Comparison of ENCODE assay signal across 13 mouse cellular contexts in genomic region chr16:18584901-18585510, GRCm38 (mm10). TPM values are rescaled to one million over a fixed set of nuclear protein-coding genes. Genes with fewer than 3 reads are reported as not detected.
DNase-seq lines count a peak whose midpoint lies in the region; ATAC-seq and TF ChIP-seq lines count a peak whose summit lies in the region.
"Had no signal": no experiment of that assay in that cellular context is flagged by ENCODE, and none has a peak within 500 bp of the region (broad histone marks: within the 10 kb centered on the region; RNA-seq: fewer than 3 reads in every experiment).

No protein-coding gene starts in this region.

- H3K4me1 ChIP-seq in heart, embryonic 13.5 days = peaks cover 56% of the 10 kb centered on the region
- peaks cover 16% of the 10 kb centered on the region; the same call in 1 of the 2 replicates for H3K4me1 ChIP-seq in stomach, embryonic 14.5 days (ENCODE audit: control insufficient read depth, insufficient read depth, low read length)
- H3K4me1 ChIP-seq in stomach, postnatal 0 days (replicated peaks; ENCODE audit: control insufficient read depth, insufficient read depth) = peaks cover 5% of the 10 kb centered on the region
- H3K4me1 ChIP-seq in limb, embryonic 11.5 days (ENCODE audit: control insufficient read depth, insufficient read depth, low read length) = peaks cover 26% of the 10 kb centered on the region
- peaks cover 29% of the 10 kb centered on the region for H3K4me1 ChIP-seq in stomach, embryonic 16.5 days (ENCODE audit: control insufficient read depth, insufficient read depth, low read length)

- peaks cover 100% of the 10 kb centered on the region for H3K27me3 ChIP-seq in heart, embryonic 13.5 days (replicated peaks)
- H3K27me3 ChIP-seq in stomach, embryonic 14.5 days (ENCODE audit: control insufficient read depth, insufficient read depth, low read length) = peaks cover 84% of the 10 kb centered on the region
- H3K27me3 ChIP-seq in stomach, postnatal 0 days (ENCODE audit: control insufficient read depth, insufficient read depth, low read length) = peaks cover 57% of the 10 kb centered on the region
- H3K27me3 ChIP-seq in limb, embryonic 11.5 days (ENCODE audit: control insufficient read depth, insufficient read depth, low read length) = peaks cover 91% of the 10 kb centered on the region
- H3K27me3 ChIP-seq in stomach, embryonic 16.5 days (ENCODE audit: control insufficient read depth, insufficient read depth, low read length) = peaks cover 97% of the 10 kb centered on the region

- TF ChIP-seq CTCF in stomach, postnatal 0 days (IDR thresholded peaks at IDR 0.05; ENCODE audit: low read depth) = no peak

- ATAC-seq in heart, embryonic 13.5 days (ENCODE audit: extremely low read depth, insufficient number of reproducible peaks, low FRiP score, low TSS enrichment) = no peak
- no peak for ATAC-seq in stomach, embryonic 14.5 days (ENCODE audit: insufficient number of reproducible peaks, insufficient read depth, low FRiP score, low read depth)
- ATAC-seq in stomach, postnatal 0 days (ENCODE audit: low FRiP score, low TSS enrichment) = no peak
- ATAC-seq in limb, embryonic 11.5 days (ENCODE audit: insufficient number of reproducible peaks, low FRiP score, low TSS enrichment, low read depth) = no peak
- ATAC-seq in stomach, embryonic 16.5 days (ENCODE audit: insufficient read depth, low FRiP score) = no peak
- ATAC-seq in cerebellum, adult (ENCODE audit: insufficient number of reproducible peaks, low FRiP score, low TSS enrichment) = no peak
- ATAC-seq: CD4-positive, CD25-positive, alpha-beta regulatory T cell, adult 4 months had no signal

- peak overlapping the region; percentile 81 for H3K4me2 ChIP-seq in heart, embryonic 13.5 days
- H3K4me2 ChIP-seq in stomach, embryonic 14.5 days (replicated peaks; ENCODE audit: low read depth, low read length) = peak overlapping the region; percentile 71; the same call in 1 of the 2 replicates
- no peak overlapping the region for H3K4me2 ChIP-seq in stomach, postnatal 0 days (replicated peaks; ENCODE audit: low read depth)
- peak overlapping the region; percentile 22; the same call in 1 of the 2 replicates for H3K4me2 ChIP-seq in limb, embryonic 11.5 days (ENCODE audit: low read depth, severe bottlenecking)
- peak overlapping the region; percentile 2; the same call in 1 of the 2 replicates for H3K4me2 ChIP-seq in stomach, embryonic 16.5 days (ENCODE audit: low read depth, low read length)

- H3K4me3 ChIP-seq in heart, embryonic 13.5 days = peak overlapping the region; percentile 54; the same call in 1 of the 2 replicates
- no peak overlapping the region for H3K4me3 ChIP-seq in stomach, embryonic 14.5 days (ENCODE audit: low read depth, low read length)
- no peak overlapping the region for H3K4me3 ChIP-seq in stomach, postnatal 0 days (ENCODE audit: low read depth, low read length)
- H3K4me3 ChIP-seq in limb, embryonic 11.5 days (ENCODE audit: low read depth, low read length) = peak overlapping the region; percentile 0
- 0 out of 2 replicates have a peak overlapping the region, but pooled peaks have one; percentile 49 for H3K4me3 ChIP-seq in stomach, embryonic 16.5 days (replicated peaks; ENCODE audit: low read length)

- no peak overlapping the region for H3K27ac ChIP-seq in heart, embryonic 13.5 days (replicated peaks)
- no peak overlapping the region for H3K27ac ChIP-seq in stomach, embryonic 14.5 days (ENCODE audit: low read length)
- H3K27ac ChIP-seq in stomach, postnatal 0 days (replicated peaks) = no peak overlapping the region
- H3K27ac ChIP-seq in limb, embryonic 11.5 days (replicated peaks; ENCODE audit: low read depth, low read length) = no peak overlapping the region
- H3K27ac ChIP-seq in stomach, embryonic 16.5 days (ENCODE audit: low read length) = no peak overlapping the region

- DNase-seq in heart, postnatal 14 days = no peak
- DNase-seq in stomach, postnatal 0 days (ENCODE audit: low spot score) = no peak
- DNase-seq in limb, embryonic 11.5 days (ENCODE audit: low spot score) = peak; percentile 36
- no peak for DNase-seq in frontal cortex, postnatal 25 days (ENCODE audit: low spot score in 2 of 2)
- DNase-seq: gastrocnemius, postnatal 10 days; kidney, postnatal 10 days; midbrain, embryonic 14.5 days had no signal

- no peaks in the 10 kb centered on the region for H3K9me3 ChIP-seq in heart, embryonic 13.5 days
- no peaks in the 10 kb centered on the region for H3K9me3 ChIP-seq in stomach, embryonic 14.5 days (ENCODE audit: control insufficient read depth, low read depth, low read length)
- no peaks in the 10 kb centered on the region for H3K9me3 ChIP-seq in stomach, postnatal 0 days (ENCODE audit: control insufficient read depth, low read length)
- no peaks in the 10 kb centered on the region for H3K9me3 ChIP-seq in limb, embryonic 11.5 days (ENCODE audit: control insufficient read depth, low read length)
- no peaks in the 10 kb centered on the region for H3K9me3 ChIP-seq in stomach, embryonic 16.5 days (replicated peaks; ENCODE audit: control insufficient read depth, low read length)

- H3K36me3 ChIP-seq in heart, embryonic 13.5 days = no peaks in the 10 kb centered on the region
- H3K36me3 ChIP-seq in stomach, embryonic 14.5 days (ENCODE audit: control insufficient read depth, insufficient read depth, low read length) = no peaks in the 10 kb centered on the region
- H3K36me3 ChIP-seq in stomach, postnatal 0 days (ENCODE audit: control insufficient read depth, insufficient read depth, low read length) = no peaks in the 10 kb centered on the region
- H3K36me3 ChIP-seq in limb, embryonic 11.5 days (ENCODE audit: control insufficient read depth, insufficient read depth, low read length) = no peaks in the 10 kb centered on the region
- no peaks in the 10 kb centered on the region for H3K36me3 ChIP-seq in stomach, embryonic 16.5 days (ENCODE audit: control insufficient read depth, insufficient read depth, low read length)

- no peak for TF ChIP-seq EP300 in stomach, postnatal 0 days (optimal IDR thresholded peaks at IDR 0.05)

- WGBS in heart, embryonic 13.5 days = 35% methylated on average over 10 of the region's 10 CpGs
- 56% methylated on average over 10 of the region's 10 CpGs for WGBS in stomach, embryonic 14.5 days
- WGBS in stomach, postnatal 0 days = 76% methylated on average over 10 of the region's 10 CpGs
- WGBS in limb, embryonic 11.5 days = 11% methylated on average over 10 of the region's 10 CpGs
- 66% methylated on average over 10 of the region's 10 CpGs for WGBS in stomach, embryonic 16.5 days

- intact Hi-C loops in heart, postnatal 14 days (cut with DNase I) = no loop called here

- H3K9ac ChIP-seq in heart, embryonic 13.5 days = no peak overlapping the region
- no peak overlapping the region for H3K9ac ChIP-seq in stomach, embryonic 14.5 days (replicated peaks; ENCODE audit: low read depth, low read length)
- H3K9ac ChIP-seq in stomach, postnatal 0 days (ENCODE audit: low read length) = no peak overlapping the region
- no peak overlapping the region for H3K9ac ChIP-seq in limb, embryonic 11.5 days (ENCODE audit: low read length)
- no peak overlapping the region for H3K9ac ChIP-seq in stomach, embryonic 16.5 days (ENCODE audit: low read length)

RNA-seq across cellular contexts. Expression of gene Tbx1, which starts 5.5 kb away (rescaled TPM):
- 0.42 and 1.1 TPM in 2 replicates for polyA plus RNA-seq in heart, embryonic 13.5 days (2015; fragmentation: Nextera tagmentation; extraction: Ambion mirVana)
- under 1 TPM; 0.48 to 0.76 TPM for total RNA-seq in heart, postnatal 14 days (2021)
- 0.53 and 1.1 TPM in 2 replicates for polyA plus RNA-seq in stomach, embryonic 14.5 days (2014; fragmentation: Nextera tagmentation; extraction: Ambion mirVana)
- polyA plus RNA-seq in stomach, postnatal 0 days (2015; fragmentation: Nextera tagmentation; extraction: Ambion mirVana) = 0.34 TPM in 2 replicates
- polyA plus RNA-seq in limb, embryonic 11.5 days (2014; fragmentation: Nextera tagmentation; extraction: Ambion mirVana) = 2.3 and 2.5 TPM in 2 replicates
- 0.20 and 0.84 TPM in 2 replicates for polyA plus RNA-seq in stomach, embryonic 16.5 days (2015; fragmentation: Nextera tagmentation; extraction: Ambion mirVana)
- total RNA-seq: hematopoietic stem cell, adult 5-6 weeks had no signal
- polyA plus RNA-seq: CD4-positive, CD25-positive, alpha-beta regulatory T cell, adult 4 months had no signal

RNA-seq across cellular contexts. Expression of gene Gp1bb, which starts 37.2 kb away (rescaled TPM):
- polyA plus RNA-seq in heart, embryonic 13.5 days (2015; fragmentation: Nextera tagmentation; extraction: Ambion mirVana) = 4.4 and 6.1 TPM in 2 replicates
- under 1 TPM in 1 of 2 experiments, not detected in 1; 0.29 TPM for total RNA-seq in heart, postnatal 14 days (2021)
- 1.1 and 1.5 TPM in 2 replicates for polyA plus RNA-seq in stomach, embryonic 14.5 days (2014; fragmentation: Nextera tagmentation; extraction: Ambion mirVana)
- polyA plus RNA-seq in stomach, postnatal 0 days (2015; fragmentation: Nextera tagmentation; extraction: Ambion mirVana) = 4.6 and 5.4 TPM in 2 replicates
- polyA plus RNA-seq in limb, embryonic 11.5 days (2014; fragmentation: Nextera tagmentation; extraction: Ambion mirVana) = 4.1 and 4.5 TPM in 2 replicates
- 0.68 and 0.74 TPM in 2 replicates for polyA plus RNA-seq in stomach, embryonic 16.5 days (2015; fragmentation: Nextera tagmentation; extraction: Ambion mirVana)
- total RNA-seq: gastrocnemius, postnatal 10 days had no signal
- polyA plus RNA-seq: CD4-positive, CD25-positive, alpha-beta regulatory T cell, adult 4 months had no signal

RNA-seq across cellular contexts. Expression of gene Gm49601, which starts 41.2 kb away (rescaled TPM):
- 1.4 and 1.8 TPM in 2 replicates for polyA plus RNA-seq in heart, embryonic 13.5 days (2015; fragmentation: Nextera tagmentation; extraction: Ambion mirVana)
- 1 to 10 TPM; 2.8 to 4.0 TPM for total RNA-seq in heart, postnatal 14 days (2021)
- polyA plus RNA-seq in stomach, embryonic 14.5 days (2014; fragmentation: Nextera tagmentation; extraction: Ambion mirVana) = 0.67 and 1.3 TPM in 2 replicates
- polyA plus RNA-seq in stomach, postnatal 0 days (2015; fragmentation: Nextera tagmentation; extraction: Ambion mirVana) = 0.97 and 1.5 TPM in 2 replicates
- 2.3 and 2.4 TPM in 2 replicates for polyA plus RNA-seq in limb, embryonic 11.5 days (2014; fragmentation: Nextera tagmentation; extraction: Ambion mirVana)
- 3.1 and 4.2 TPM in 2 replicates for polyA plus RNA-seq in stomach, embryonic 16.5 days (2015; fragmentation: Nextera tagmentation; extraction: Ambion mirVana)
- total RNA-seq: hematopoietic stem cell, adult 5-6 weeks had no signal
- polyA plus RNA-seq: CD4-positive, CD25-positive, alpha-beta regulatory T cell, adult 4 months had no signal

RNA-seq across cellular contexts. Expression of gene Sept5, which starts 44.7 kb away (rescaled TPM):
- polyA plus RNA-seq in heart, embryonic 13.5 days (2015; fragmentation: Nextera tagmentation; extraction: Ambion mirVana) = 8.8 TPM in 2 replicates
- 1 to 10 TPM; 6.7 to 7.6 TPM for total RNA-seq in heart, postnatal 14 days (2021)
- 17.1 and 18.9 TPM in 2 replicates for polyA plus RNA-seq in stomach, embryonic 14.5 days (2014; fragmentation: Nextera tagmentation; extraction: Ambion mirVana)
- polyA plus RNA-seq in stomach, postnatal 0 days (2015; fragmentation: Nextera tagmentation; extraction: Ambion mirVana) = 38.0 and 38.8 TPM in 2 replicates
- 30.0 and 31.1 TPM in 2 replicates for polyA plus RNA-seq in limb, embryonic 11.5 days (2014; fragmentation: Nextera tagmentation; extraction: Ambion mirVana)
- polyA plus RNA-seq in stomach, embryonic 16.5 days (2015; fragmentation: Nextera tagmentation; extraction: Ambion mirVana) = 26.8 and 37.7 TPM in 2 replicates

Comparison
In these comparisons a context has a peak if more than half of its experiments do, and no peak if none do; other contexts are left out.
1. H3K4me3 ChIP-seq: peak in heart, embryonic 13.5 days (single experiment), limb, embryonic 11.5 days (single experiment) and stomach, embryonic 16.5 days (single experiment); none in stomach, embryonic 14.5 days (single experiment) and stomach, postnatal 0 days (single experiment).